Mouse (Mus musculus): Measurements from ENCODE around the gene Tbx4.

- TF ChIP-seq CTCF (IDR thresholded peaks at IDR 0.05; ENCODE audit: borderline replicate concordance, insufficient read depth, low read depth, low read length) (no peak), POLR2A (IDR thresholded peaks at IDR 0.05; ENCODE audit: borderline replicate concordance, insufficient read depth, low read length) (no peak)
Observed at GRCm38 (mm10) chr11:85838424-85839257, 47.6 kb upstream of the Tbx4 start.
